Mouse (Mus musculus): ENCODE measurements around the gene Vsx1.

The Vsx1 gene

DNA sequence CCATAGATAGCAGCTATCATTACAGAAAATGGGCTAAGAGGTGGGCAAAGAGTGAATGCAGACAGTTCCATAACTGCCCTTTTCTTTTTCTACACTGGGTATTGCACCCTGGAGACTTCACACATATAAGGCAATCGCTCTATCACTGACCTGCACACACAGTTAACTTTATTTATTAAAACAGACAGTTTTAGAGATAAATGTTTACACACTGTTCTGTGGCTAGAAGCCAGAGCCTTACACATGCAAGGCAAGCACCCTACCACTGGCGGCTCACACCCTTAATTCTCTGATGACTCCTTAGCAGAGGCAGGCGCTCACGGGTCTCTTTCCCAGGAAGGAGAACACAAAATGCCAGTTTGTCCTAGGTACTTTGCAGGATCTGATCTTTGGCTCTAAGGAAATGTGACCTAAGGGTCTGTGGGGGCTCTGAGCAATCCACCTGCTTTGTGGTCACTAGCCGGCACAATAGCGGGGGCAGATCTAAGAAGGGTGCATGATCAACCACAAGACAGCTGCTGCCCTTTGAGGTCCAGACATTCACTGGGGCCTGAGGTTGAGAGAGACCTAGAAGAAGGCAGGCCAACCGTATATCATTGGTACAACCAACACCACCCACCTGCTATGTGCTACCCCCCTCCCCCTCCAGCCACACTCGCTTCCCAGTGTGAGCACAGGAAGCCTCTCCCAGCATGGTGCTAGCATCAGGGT, 42.6 kb downstream of the Vsx1 start:
- no peak for DNase-seq (ENCODE audit: low spot score)

GRCm38 (mm10) chr2:150645225-150645624, 43.9 kb downstream of the Vsx1 start:
- DNase-seq (ENCODE audit: low spot score): no peak

GRCm38 (mm10) chr2:150643726-150644415, 45.3 kb downstream of the Vsx1 start:
- no peak for DNase-seq (ENCODE audit: low spot score)

DNA sequence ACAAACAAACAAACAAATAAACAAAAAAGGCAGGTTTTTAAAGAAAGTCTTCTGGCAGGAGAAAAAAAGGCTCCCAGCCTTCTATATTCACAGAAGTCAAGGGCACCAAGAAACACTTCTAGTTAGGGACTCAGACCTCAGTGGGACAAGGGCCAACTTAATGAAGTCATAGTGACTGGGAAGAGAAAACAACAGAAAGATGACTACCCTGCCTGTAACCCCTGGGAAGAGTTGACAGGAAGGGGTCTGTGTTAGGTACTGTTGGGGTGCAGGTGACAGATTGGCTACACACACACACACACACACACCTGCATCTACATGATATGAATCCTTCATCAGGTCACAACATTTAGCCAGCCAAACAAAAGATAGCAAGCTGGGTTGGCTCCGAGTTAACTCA, 46.0 kb downstream of the Vsx1 start:
- DNase-seq (ENCODE audit: low spot score): no peak

DNA sequence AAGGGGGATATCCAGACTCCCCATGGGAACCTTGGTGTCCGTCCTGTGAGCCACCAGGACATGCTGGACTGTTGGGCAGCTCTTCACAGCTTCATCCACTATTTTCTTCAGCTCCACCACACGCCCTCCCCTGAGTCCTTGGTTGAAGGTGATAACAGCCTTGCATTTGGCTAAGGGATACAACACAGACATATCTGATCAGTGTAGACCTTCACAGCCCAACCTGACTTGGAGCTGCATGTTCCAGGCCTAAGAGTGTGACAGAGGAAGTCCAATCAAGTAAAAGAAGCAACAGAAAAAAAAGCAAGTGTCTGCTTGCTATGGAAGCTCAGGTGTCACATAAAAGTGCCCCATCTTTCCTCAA, 50.8 kb downstream of the Vsx1 start:
- no peak for DNase-seq (ENCODE audit: low spot score)

GRCm38 (mm10) chr2:150637702-150638369, 51.3 kb downstream of the Vsx1 start:
- no peak for DNase-seq (ENCODE audit: low spot score)

GRCm38 (mm10) chr2:150635877-150636446, 53.2 kb downstream of the Vsx1 start:
- no peak for DNase-seq (ENCODE audit: low spot score)
